Mouse (Mus musculus) liver, adult 2 months (tissue): ENCODE measurements around the gene Prdm16.

ENCODE experiments used
- CTCF ChIP-seq: fragments of 200-500 bp; IDR thresholded peaks from 2 replicates; pipeline ENCODE4 v1.5.1; 2011; ENCODE audit warnings: low read depth, low read length, control low read depth
- POLR2A ChIP-seq: fragments of 200-500 bp; IDR thresholded peaks from 2 replicates; pipeline ENCODE4 v1.6.1; 2011; ENCODE audit warnings: low read length, control low read depth; ENCODE audit not compliant: insufficient read depth; ENCODE audit errors: extremely low read depth

- TF ChIP-seq CTCF (no peak), POLR2A (no peak)
These were observed 144.4 kb downstream of the Prdm16 start for GRCm38 (mm10) chr4:154492268-154492667.
